Mouse (Mus musculus): Measurements from ENCODE around the gene Rtn4ip1. TPM values are rescaled to one million over a fixed set of nuclear protein-coding genes. Genes with fewer than 3 reads are reported as not detected.
"Not testable (repeated sequence)": the region's sequence is repeated elsewhere in the genome, so short reads cannot be mapped to it uniquely, and the experiment has no call there.

Gene Rtn4ip1
- polyA plus RNA-seq, 1 experiment from 2014 or later = 16.6 TPM

DNA sequence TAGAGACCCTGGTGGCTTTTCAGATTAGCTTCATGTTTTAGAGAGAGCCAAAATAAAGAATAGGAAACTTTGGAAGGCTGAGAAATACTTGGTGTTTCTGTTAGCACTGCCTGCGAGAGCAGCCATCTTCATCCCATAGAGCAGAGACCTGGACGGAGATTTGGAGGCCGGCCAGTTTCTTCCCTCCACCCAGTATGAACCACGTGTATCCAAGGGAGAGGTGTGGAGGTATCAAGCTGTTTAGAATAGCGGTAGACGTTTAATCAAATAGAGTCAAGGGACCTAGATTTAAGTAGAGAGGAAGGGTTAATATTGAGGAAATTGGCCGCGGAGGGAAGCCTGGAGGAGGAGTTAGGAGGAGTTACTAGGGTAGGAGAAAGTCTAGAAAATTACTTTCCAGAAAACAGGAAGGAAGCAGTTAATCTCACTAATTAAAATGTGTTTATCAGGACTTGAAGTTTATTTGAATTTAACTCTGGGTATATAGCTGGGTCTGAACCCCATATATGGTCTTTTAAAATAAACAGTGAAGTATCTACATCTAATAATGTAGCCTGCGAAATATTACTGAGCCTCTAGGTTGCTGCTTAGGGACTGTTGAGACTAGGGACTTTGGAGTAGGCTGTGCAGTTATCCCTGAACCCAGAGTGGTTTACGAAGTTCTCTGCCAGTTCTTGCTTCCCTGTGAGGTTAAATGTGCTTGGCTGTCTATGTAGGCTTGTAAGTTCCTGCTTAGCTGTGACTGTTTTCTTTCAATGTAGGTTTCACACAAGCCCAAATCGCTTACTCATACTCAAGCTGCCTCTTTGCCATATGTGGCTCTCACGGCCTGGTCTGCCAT is 8.6 kb downstream of the Rtn4ip1 start:
- no peaks in the 10 kb centered on the region for H3K9me3 ChIP-seq
- H3K36me3 ChIP-seq = no peaks in the 10 kb centered on the region
- no peak overlapping the region for H3K4me2 ChIP-seq (replicated peaks)
- H3K4me3 ChIP-seq (replicated peaks) = no peak overlapping the region
- 77% methylated on average over 12 of the region's 12 CpGs for WGBS
- no peaks in the 10 kb centered on the region for H3K27me3 ChIP-seq (replicated peaks)
- no peak overlapping the region for H3K9ac ChIP-seq
- H3K27ac ChIP-seq = no peak overlapping the region
- no peaks in the 10 kb centered on the region for H3K4me1 ChIP-seq (replicated peaks)
- no peak for ATAC-seq

DNA sequence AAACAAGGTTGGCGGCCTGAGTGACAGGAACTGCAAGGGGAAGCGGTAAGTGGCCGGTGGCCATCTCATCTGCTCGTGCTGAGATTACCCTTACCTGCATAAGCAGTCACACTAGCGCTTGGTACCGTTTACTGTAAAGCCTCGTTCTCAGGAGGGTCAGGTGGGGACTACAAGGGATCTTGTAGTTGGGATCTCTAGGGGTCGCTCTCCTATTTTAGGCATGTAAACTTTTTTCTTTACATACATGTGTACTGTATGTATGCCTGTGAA is 9.2 kb downstream of the Rtn4ip1 start:
- 89% methylated on average over 8 of the region's 8 CpGs for whole genome bisulfite sequencing
- Histone ChIP-seq H3K27ac (no peak overlapping the region), H3K4me2 (replicated peaks) (no peak overlapping the region), H3K4me1 (replicated peaks) (no peaks in the 10 kb centered on the region), H3K4me3 (replicated peaks) (no peak overlapping the region), H3K9me3 (no peaks in the 10 kb centered on the region), H3K27me3 (replicated peaks) (no peaks in the 10 kb centered on the region), H3K36me3 (no peaks in the 10 kb centered on the region), H3K9ac (no peak overlapping the region)
- ATAC-seq = no peak

DNA sequence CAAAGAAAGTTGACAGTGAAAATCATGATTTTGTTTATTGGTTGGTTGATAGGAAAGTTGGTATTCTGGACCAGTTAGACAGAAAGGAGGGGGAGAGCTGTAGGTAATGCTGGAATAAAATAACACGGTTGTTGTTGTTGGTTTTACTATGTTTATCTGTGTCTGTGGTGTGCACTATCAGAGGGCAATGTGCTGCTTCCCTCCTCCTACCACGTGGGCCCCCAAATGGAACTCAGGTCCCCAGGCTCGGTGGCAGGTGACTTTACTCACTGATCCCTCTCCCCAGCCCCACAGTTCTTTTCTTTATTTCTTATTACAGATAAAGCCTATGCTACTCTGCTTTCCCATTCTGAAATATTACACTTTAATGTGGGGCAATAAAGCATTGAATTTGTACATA is 10.6 kb downstream of the Rtn4ip1 start:
- WGBS = 85% methylated on average over 3 of the region's 3 CpGs
- no peak for ATAC-seq
- H3K4me3 ChIP-seq (replicated peaks) = no peak overlapping the region
- 0 out of 2 replicates have a peak, but pooled peaks cover 3% of the 10 kb centered on the region for H3K4me1 ChIP-seq (replicated peaks)
- no peak overlapping the region for H3K4me2 ChIP-seq (replicated peaks)
- H3K27ac ChIP-seq = no peak overlapping the region
- no peak overlapping the region for H3K9ac ChIP-seq
- no peaks in the 10 kb centered on the region for H3K36me3 ChIP-seq
- no peaks in the 10 kb centered on the region for H3K27me3 ChIP-seq (replicated peaks)
- H3K9me3 ChIP-seq = no peaks in the 10 kb centered on the region

DNA sequence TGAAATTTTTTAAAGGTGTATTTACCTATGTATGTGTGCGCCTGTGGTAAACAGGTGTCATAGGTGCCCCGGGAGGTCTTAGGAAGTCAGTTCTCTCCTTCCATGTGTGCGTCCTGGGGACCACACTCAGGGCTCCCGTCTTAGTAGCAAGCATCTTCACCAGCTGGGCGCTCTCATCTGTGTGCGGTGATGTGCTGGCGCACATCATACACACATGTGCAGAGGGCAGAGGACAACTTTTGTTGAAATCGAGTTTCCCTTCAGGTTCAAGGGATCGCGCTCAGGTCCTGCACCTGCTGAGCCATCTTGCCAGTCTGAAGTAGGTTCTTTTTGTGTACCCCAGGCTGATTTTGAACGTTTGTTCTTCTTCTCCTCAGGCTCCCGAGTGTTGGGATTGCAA is 14.6 kb downstream of the Rtn4ip1 start:
- H3K4me1 ChIP-seq (replicated peaks) = 0 out of 2 replicates have a peak, but pooled peaks cover 8% of the 10 kb centered on the region
- no peaks in the 10 kb centered on the region for H3K9me3 ChIP-seq
- ATAC-seq = no peak
- no peak overlapping the region for H3K9ac ChIP-seq
- H3K27ac ChIP-seq = no peak overlapping the region
- no peak overlapping the region for H3K4me2 ChIP-seq (replicated peaks)
- H3K36me3 ChIP-seq = no peaks in the 10 kb centered on the region
- 79% methylated on average over 12 of the region's 12 CpGs for WGBS
- H3K27me3 ChIP-seq (replicated peaks) = no peaks in the 10 kb centered on the region
- no peak overlapping the region for H3K4me3 ChIP-seq (replicated peaks)

DNA sequence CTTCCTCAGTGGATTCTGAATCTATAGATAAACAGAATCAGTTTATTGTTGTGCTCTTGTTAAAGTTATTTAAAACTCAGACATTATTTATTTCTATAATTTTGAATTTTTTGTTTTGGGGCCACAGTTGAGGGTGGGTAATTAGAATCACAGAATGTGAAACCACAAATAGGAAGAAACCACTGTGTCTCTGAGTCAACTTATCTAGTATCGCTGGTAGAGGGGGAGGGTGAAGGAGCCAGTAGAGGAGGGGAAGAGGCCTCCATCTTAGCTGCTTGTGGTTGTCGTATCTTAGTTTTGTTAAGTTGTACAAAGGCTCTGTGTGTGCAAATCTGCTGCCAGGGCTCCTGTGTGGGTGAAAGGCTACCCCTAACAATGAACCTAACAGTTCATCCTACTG is 15.1 kb downstream of the Rtn4ip1 start:
- Histone ChIP-seq H3K9me3 (no peaks in the 10 kb centered on the region), H3K4me1 (replicated peaks) (0 out of 2 replicates have a peak, but pooled peaks cover 8% of the 10 kb centered on the region), H3K4me2 (replicated peaks) (no peak overlapping the region), H3K27me3 (replicated peaks) (no peaks in the 10 kb centered on the region), H3K4me3 (replicated peaks) (no peak overlapping the region), H3K9ac (no peak overlapping the region), H3K36me3 (no peaks in the 10 kb centered on the region), H3K27ac (no peak overlapping the region)
- 81% methylated on average over 2 of the region's 2 CpGs for WGBS
- no peak for ATAC-seq

DNA sequence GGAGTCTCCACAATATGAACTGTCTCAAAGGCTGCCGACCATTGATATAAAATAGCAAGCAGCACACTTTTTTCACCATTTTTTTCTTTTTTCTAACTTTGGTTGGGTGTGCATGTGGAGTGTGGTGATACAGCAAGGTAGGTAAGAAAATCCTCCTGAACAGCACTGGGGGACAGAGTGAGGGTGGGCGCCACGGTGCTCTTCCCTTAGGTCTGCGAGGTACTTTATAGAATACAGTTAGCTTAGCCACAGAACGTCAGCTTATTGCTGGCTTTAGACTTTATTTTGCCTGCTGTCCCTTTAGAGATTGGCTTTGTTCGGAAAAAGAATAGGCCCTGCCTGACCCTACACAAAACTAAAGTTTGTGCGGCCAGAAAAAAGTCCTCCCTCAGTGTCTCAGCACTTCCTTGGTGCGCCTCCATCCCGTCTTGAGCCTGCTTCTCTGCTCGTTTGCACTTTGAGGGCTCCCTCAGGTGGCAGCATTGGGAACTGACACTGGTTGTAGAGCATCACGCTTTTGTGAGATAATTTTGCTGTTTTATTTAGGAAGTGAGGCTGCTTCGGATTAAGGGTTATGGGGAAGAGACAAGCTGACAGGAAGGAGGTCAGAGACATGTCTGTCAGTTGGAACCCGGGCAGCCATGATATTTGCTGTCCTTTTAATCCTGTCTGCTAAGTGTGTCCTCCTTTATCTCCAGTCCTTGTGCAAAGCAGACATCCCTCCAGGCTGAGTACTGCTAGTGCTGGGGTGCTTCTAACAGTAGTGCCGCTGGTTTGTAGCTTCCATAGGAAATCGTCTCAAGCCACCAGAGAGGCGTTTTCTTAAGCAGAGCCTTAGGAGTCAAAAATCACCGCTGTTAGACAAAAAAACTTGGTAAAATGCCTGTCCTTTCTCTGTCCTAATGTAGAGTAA is 17.3 kb downstream of the Rtn4ip1 start:
- 0 out of 2 replicates have a peak, but pooled peaks have one; percentile 43 for ATAC-seq
- no peaks in the 10 kb centered on the region for H3K9me3 ChIP-seq
- no peak overlapping the region for H3K9ac ChIP-seq
- H3K27me3 ChIP-seq (replicated peaks) = no peaks in the 10 kb centered on the region
- 0 out of 2 replicates have a peak, but pooled peaks cover 8% of the 10 kb centered on the region for H3K4me1 ChIP-seq (replicated peaks)
- no peak overlapping the region for H3K27ac ChIP-seq
- WGBS = 40% methylated on average over 17 of the region's 17 CpGs
- H3K36me3 ChIP-seq = no peaks in the 10 kb centered on the region
- H3K4me2 ChIP-seq (replicated peaks) = no peak overlapping the region
- no peak overlapping the region for H3K4me3 ChIP-seq (replicated peaks)

DNA sequence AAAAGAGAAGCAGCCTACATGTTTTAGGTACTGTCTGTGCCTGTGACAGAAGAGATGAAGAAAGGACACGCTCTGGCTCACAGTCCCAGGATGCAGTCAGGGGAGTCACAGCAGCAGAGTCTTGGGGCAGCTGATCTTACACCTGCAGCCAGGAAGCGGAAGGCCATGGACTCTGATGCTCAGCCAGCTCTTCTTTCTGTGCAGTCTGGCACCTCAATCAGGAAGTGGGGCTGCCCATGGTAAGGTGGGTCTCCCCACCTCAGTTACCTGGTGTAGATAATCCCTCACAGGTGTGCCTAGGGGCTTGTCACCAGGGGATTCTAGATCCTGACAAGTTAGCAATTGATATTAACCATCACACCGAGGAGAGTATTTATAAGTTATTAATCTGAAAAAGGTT is 21.5 kb downstream of the Rtn4ip1 start:
- H3K36me3 ChIP-seq = no peaks in the 10 kb centered on the region
- H3K4me2 ChIP-seq (replicated peaks) = no peak overlapping the region
- no peak overlapping the region for H3K9ac ChIP-seq
- no peaks in the 10 kb centered on the region for H3K4me1 ChIP-seq (replicated peaks)
- H3K4me3 ChIP-seq (replicated peaks) = no peak overlapping the region
- H3K27ac ChIP-seq = no peak overlapping the region
- H3K9me3 ChIP-seq = no peaks in the 10 kb centered on the region
- no peak for ATAC-seq
- H3K27me3 ChIP-seq (replicated peaks) = no peaks in the 10 kb centered on the region
- WGBS = 91% methylated on average over 3 of the region's 3 CpGs

DNA sequence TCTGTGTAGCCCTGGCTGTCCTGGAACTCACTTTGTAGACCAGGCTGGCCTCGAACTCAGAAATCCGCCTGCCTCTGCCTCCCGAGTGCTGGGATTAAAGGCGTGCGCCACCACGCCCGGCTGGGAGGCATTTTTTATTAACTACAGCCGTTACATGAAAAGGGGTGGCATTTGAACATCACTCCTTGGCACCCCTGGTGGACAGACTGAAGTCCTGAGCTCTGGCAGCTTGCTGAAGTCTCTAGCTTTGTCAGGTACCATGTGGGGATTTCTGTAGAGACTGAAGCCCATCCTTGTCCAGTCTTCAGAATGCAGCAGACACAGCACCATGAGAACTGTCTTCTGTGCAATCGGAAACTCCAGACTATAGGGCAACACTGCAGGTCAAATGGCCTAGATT is 24.2 kb downstream of the Rtn4ip1 start:
- not testable (repeated sequence) for H3K9ac ChIP-seq; H3K27ac ChIP-seq; ATAC-seq; H3K9me3 ChIP-seq; H3K36me3 ChIP-seq; H3K4me2 ChIP-seq (replicated peaks); H3K4me1 ChIP-seq (replicated peaks); H3K4me3 ChIP-seq (replicated peaks); H3K27me3 ChIP-seq (replicated peaks)
- 92% methylated on average over 9 of the region's 9 CpGs for WGBS

DNA sequence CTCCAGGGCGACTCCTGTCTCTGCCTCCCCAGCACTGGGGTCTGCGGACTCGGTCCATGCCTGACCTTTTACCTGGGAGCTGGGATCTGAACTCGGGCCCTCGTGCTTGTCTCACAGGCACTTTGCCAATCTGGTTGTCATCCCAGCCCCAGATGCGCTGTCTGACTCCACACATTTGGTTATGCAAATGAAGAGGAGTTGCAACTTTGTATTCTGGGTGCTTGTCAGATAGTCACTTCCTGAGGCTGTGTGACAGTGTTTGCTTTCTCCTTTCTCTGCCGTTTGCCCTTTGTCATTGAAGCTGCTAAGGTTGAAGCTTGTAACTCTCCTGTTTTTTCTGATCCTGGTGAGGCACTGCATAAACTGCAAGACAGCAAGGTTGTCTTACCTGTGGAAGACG is 26.1 kb downstream of the Rtn4ip1 start:
- no peaks in the 10 kb centered on the region for H3K4me1 ChIP-seq (replicated peaks)

DNA sequence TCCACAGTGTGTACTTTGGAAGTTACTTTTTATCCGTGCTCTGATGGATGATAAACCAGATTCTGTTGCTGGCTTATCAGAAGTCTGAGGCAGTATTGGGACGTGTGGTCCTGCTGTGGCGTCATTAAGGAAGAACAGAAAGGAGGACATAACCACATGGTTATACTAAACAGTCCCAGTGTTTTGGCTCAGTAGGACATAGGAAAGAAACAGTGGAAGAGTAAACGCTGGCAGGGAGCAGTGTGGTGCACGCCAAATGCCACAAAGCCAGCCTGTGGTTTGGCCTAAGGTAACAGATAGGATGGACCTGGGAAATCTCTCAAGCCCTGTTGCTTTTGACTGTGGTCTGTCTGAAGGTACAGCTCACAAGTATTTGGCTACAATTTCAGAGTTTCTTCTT is 27.0 kb downstream of the Rtn4ip1 start:
- Histone ChIP-seq H3K4me3 (replicated peaks) (no peak overlapping the region), H3K36me3 (no peaks in the 10 kb centered on the region), H3K4me1 (replicated peaks) (no peaks in the 10 kb centered on the region), H3K9me3 (no peaks in the 10 kb centered on the region), H3K27ac (no peak overlapping the region), H3K9ac (no peak overlapping the region), H3K4me2 (replicated peaks) (no peak overlapping the region), H3K27me3 (replicated peaks) (no peaks in the 10 kb centered on the region)
- no peak for ATAC-seq
- 76% methylated on average over 5 of the region's 5 CpGs for WGBS

More for the DNA sequence above, 26.1 kb downstream of the Rtn4ip1 start:
- H3K27ac ChIP-seq = no peak overlapping the region
- no peak for ATAC-seq
- no peaks in the 10 kb centered on the region for H3K27me3 ChIP-seq (replicated peaks)
- H3K4me2 ChIP-seq (replicated peaks) = no peak overlapping the region
- no peak overlapping the region for H3K9ac ChIP-seq
- no peaks in the 10 kb centered on the region for H3K9me3 ChIP-seq
- H3K4me3 ChIP-seq (replicated peaks) = no peak overlapping the region
- no peaks in the 10 kb centered on the region for H3K36me3 ChIP-seq
- 82% methylated on average over 8 of the region's 8 CpGs for WGBS

DNA sequence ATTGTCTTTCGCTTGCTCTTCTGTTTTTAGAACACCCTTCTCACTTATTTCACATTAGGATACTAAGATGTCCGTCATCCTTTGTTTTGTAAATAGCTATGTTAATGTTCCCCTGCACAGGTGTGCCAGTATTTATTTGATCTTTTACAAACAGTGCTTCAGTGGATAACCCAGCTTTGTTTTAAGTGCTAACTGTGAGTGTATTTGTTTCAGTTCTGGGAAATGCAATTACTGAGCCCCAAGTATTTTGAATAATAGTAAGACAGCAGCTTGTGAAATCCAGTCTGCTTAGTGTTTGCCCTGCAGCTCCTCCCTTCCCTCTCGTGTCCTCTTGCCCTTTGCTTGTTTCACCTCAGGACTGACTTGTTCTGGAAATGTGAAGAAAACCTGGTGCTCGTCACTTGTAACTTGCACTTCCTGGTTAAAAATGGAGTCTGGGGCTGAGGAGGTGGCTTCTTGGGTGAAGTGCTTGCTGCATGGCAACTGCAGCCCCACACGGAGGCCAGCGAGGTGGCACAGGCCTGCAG is 37.6 kb downstream of the Rtn4ip1 start:
- Histone ChIP-seq H3K27me3 (replicated peaks) (no peaks in the 10 kb centered on the region), H3K4me2 (replicated peaks) (no peak overlapping the region), H3K4me1 (replicated peaks) (no peaks in the 10 kb centered on the region), H3K27ac (no peak overlapping the region), H3K9ac (no peak overlapping the region), H3K36me3 (0 out of 2 replicates have a peak, but pooled peaks cover 6% of the 10 kb centered on the region), H3K9me3 (no peaks in the 10 kb centered on the region), H3K4me3 (replicated peaks) (no peak overlapping the region)
- no peak for ATAC-seq
- WGBS = 66% methylated on average over 6 of the region's 6 CpGs

DNA sequence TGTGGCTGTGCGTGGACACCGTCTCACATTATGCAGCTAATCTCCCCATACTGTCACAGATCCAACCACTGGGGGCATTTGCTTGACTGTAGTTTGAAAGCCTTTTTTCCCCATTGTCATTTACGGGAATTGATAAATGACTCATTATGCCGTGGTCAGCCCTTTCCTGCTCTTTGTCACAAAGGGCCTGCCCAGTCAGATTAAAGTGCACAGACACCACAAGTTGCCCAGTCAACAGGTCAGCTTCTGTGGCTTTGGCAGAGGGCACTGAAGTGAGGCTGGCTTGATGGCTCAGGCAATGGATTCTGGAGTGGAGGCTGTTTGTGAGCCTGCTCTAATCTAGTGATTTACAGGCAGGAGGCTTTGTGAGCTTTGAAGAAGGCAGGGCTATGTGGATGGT is 42.1 kb downstream of the Rtn4ip1 start:
- Histone ChIP-seq H3K27me3 (replicated peaks) (no peaks in the 10 kb centered on the region), H3K4me3 (replicated peaks) (no peak overlapping the region), H3K9me3 (no peaks in the 10 kb centered on the region), H3K36me3 (0 out of 2 replicates have a peak, but pooled peaks cover 4% of the 10 kb centered on the region), H3K27ac (no peak overlapping the region), H3K4me2 (replicated peaks) (no peak overlapping the region), H3K9ac (no peak overlapping the region), H3K4me1 (replicated peaks) (no peaks in the 10 kb centered on the region)
- WGBS = 68% methylated on average over 4 of the region's 4 CpGs
- ATAC-seq = no peak
